Mouse (Mus musculus) liver, embryonic 14.5 days (tissue): Measurements from ENCODE around the gene Ap5z1.

Experiments
- CTCF ChIP-seq: IDR thresholded peaks from 2 replicates; pipeline ENCODE4 v1.5.1; 2016; ENCODE audit warnings: antibody characterized with exemption, low read depth, control low read depth
- EP300 ChIP-seq: IDR thresholded peaks from 2 replicates; pipeline ENCODE4 v1.6.1; 2016; ENCODE audit warnings: antibody characterized with exemption, low read depth

GRCm38 (mm10) chr5:142509141-142510060 lies 45.7 kb downstream of the Ap5z1 start:
- TF ChIP-seq CTCF (no peak), EP300 (no peak)
